Mouse (Mus musculus) neural tube, embryonic 13.5 days (tissue): ENCODE results near the gene Cass4. TPM values are rescaled to one million over a fixed set of nuclear protein-coding genes. Genes with fewer than 3 reads are reported as not detected.

Source experiments
- ATAC-seq: fragments of 200-750 bp; cut with Nextera tagmentation; 2 replicates; pipeline ENCODE4 v1.8.0; 2017; ENCODE audit warnings: low read depth, mild to moderate bottlenecking, moderate TSS enrichment, moderate library complexity
- H3K27ac ChIP-seq: fragments of 300-500 bp; sonication (generic); replicated peaks from 2 replicates; pipeline ENCODE4 v1.5.1; 2015; ENCODE audit warnings: moderate library complexity, mild to moderate bottlenecking, inconsistent platforms
- H3K27me3 ChIP-seq: fragments of 300-500 bp; sonication (generic); 2 replicates; pipeline ENCODE4 v1.6.1; 2015; ENCODE audit warnings: mild to moderate bottlenecking, inconsistent platforms
- H3K36me3 ChIP-seq: fragments of 300-500 bp; sonication (generic); 2 replicates; pipeline ENCODE4 v1.6.1; 2015; ENCODE audit warnings: mild to moderate bottlenecking, inconsistent platforms
- H3K4me1 ChIP-seq: fragments of 300-500 bp; sonication (generic); replicated peaks from 2 replicates; pipeline ENCODE4 v1.6.1; 2015; ENCODE audit warnings: inconsistent platforms
- H3K4me2 ChIP-seq: fragments of 300-500 bp; sonication (generic); 2 replicates; pipeline ENCODE4 v1.6.1; 2015; ENCODE audit warnings: inconsistent platforms, mild to moderate bottlenecking, moderate library complexity
- H3K4me3 ChIP-seq: fragments of 300-500 bp; sonication (generic); 2 replicates; pipeline ENCODE4 v1.5.1; 2015; ENCODE audit warnings: mild to moderate bottlenecking, inconsistent platforms
- H3K9ac ChIP-seq: fragments of 300-500 bp; sonication (generic); 2 replicates; pipeline ENCODE4 v1.6.1; 2015; ENCODE audit warnings: moderate library complexity, mild to moderate bottlenecking, inconsistent platforms
- H3K9me3 ChIP-seq: fragments of 300-500 bp; sonication (generic); 2 replicates; pipeline ENCODE4 v1.6.1; 2016; ENCODE audit warnings: inconsistent platforms
- WGBS: fragments of 180-500 bp; shearing (Covaris S2); methylation state at CpG from one replicate; pipeline ENCODE4 v1.1.7; 2015; 5-methylcytosine and 5-hydroxymethylcytosine counted together
- polyA plus RNA-seq: library from polyadenylated mRNA; unstranded; fragments of >200 nt; fragmentation: Nextera tagmentation; extraction: Ambion mirVana; gene quantifications from 2 replicates; pipeline ENCODE4 v1.2.1, GENCODE M21; 2015

Cass4 gene
- polyA plus RNA-seq, 1 experiment from 2014 or later = 0.46 TPM

- 58% methylated on average over 5 of the region's 5 CpGs for WGBS
- no peak overlapping the region for H3K9ac ChIP-seq
- H3K4me2 ChIP-seq = no peak overlapping the region
- H3K36me3 ChIP-seq = no peaks in the 10 kb centered on the region
- no peaks in the 10 kb centered on the region for H3K9me3 ChIP-seq
- H3K4me1 ChIP-seq = peaks cover 15% of the 10 kb centered on the region
- no peak for ATAC-seq
- H3K4me3 ChIP-seq = no peak overlapping the region
- H3K27ac ChIP-seq = no peak overlapping the region
- no peaks in the 10 kb centered on the region for H3K27me3 ChIP-seq
Observed at GRCm38 (mm10) chr2:172413894-172414293, 20.3 kb downstream of the Cass4 start.

GRCm38 (mm10) chr2:172416218-172416617 lies 22.6 kb downstream of the Cass4 start:
- Histone ChIP-seq H3K27me3 (no peaks in the 10 kb centered on the region), H3K9ac (no peak overlapping the region), H3K9me3 (no peaks in the 10 kb centered on the region), H3K36me3 (no peaks in the 10 kb centered on the region), H3K4me3 (no peak overlapping the region), H3K4me2 (no peak overlapping the region), H3K27ac (no peak overlapping the region), H3K4me1 (peaks cover 15% of the 10 kb centered on the region)
- 73% methylated on average over 12 of the region's 12 CpGs for WGBS
- no peak for ATAC-seq

GRCm38 (mm10) chr2:172416876-172417275 lies 23.3 kb downstream of the Cass4 start:
- H3K27me3 ChIP-seq = no peaks in the 10 kb centered on the region
- no peak overlapping the region for H3K4me3 ChIP-seq
- no peak overlapping the region for H3K4me2 ChIP-seq
- H3K9me3 ChIP-seq = no peaks in the 10 kb centered on the region
- 94% methylated on average over 5 of the region's 5 CpGs for WGBS
- peaks cover 15% of the 10 kb centered on the region for H3K4me1 ChIP-seq
- H3K27ac ChIP-seq = no peak overlapping the region
- H3K9ac ChIP-seq = no peak overlapping the region
- no peaks in the 10 kb centered on the region for H3K36me3 ChIP-seq
- ATAC-seq = no peak

- Histone ChIP-seq H3K4me2 (no peak overlapping the region), H3K9me3 (no peaks in the 10 kb centered on the region)
- ATAC-seq = no peak
Observed at GRCm38 (mm10) chr2:172418208-172418607, 24.6 kb downstream of the Cass4 start.

GRCm38 (mm10) chr2:172430609-172431008 lies 37.0 kb downstream of the Cass4 start:
- no peak overlapping the region for H3K27ac ChIP-seq
- ATAC-seq = no peak
- no peak overlapping the region for H3K4me3 ChIP-seq

More at GRCm38 (mm10) chr2:172418208-172418607, 24.6 kb downstream of the Cass4 start:
- H3K36me3 ChIP-seq = no peaks in the 10 kb centered on the region
- no peak overlapping the region for H3K9ac ChIP-seq
- no peak overlapping the region for H3K4me3 ChIP-seq
- 87% methylated on average over 5 of the region's 5 CpGs for WGBS
- no peak overlapping the region for H3K27ac ChIP-seq
- no peaks in the 10 kb centered on the region for H3K27me3 ChIP-seq
- peaks cover 7% of the 10 kb centered on the region; the same call in 1 of the 2 replicates for H3K4me1 ChIP-seq

GRCm38 (mm10) chr2:172433746-172434145 lies 40.2 kb downstream of the Cass4 start:
- WGBS = 57% methylated on average over 5 of the region's 5 CpGs
- ATAC-seq = no peak
- no peak overlapping the region for H3K9ac ChIP-seq
- H3K4me3 ChIP-seq = no peak overlapping the region
- H3K9me3 ChIP-seq = no peaks in the 10 kb centered on the region
- H3K36me3 ChIP-seq = no peaks in the 10 kb centered on the region
- H3K27me3 ChIP-seq = no peaks in the 10 kb centered on the region
- H3K4me2 ChIP-seq = no peak overlapping the region
- no peak overlapping the region for H3K27ac ChIP-seq
- no peaks in the 10 kb centered on the region for H3K4me1 ChIP-seq

More at GRCm38 (mm10) chr2:172430609-172431008, 37.0 kb downstream of the Cass4 start:
- Histone ChIP-seq H3K9me3 (no peaks in the 10 kb centered on the region), H3K9ac (no peak overlapping the region), H3K36me3 (no peaks in the 10 kb centered on the region), H3K27me3 (no peaks in the 10 kb centered on the region), H3K4me1 (no peaks in the 10 kb centered on the region), H3K4me2 (no peak overlapping the region)
- 77% methylated on average over 1 of the region's 1 CpGs for WGBS

- WGBS = 63% methylated on average over 16 of the region's 16 CpGs
- no peak overlapping the region for H3K9ac ChIP-seq
- no peak overlapping the region for H3K27ac ChIP-seq
- no peaks in the 10 kb centered on the region for H3K9me3 ChIP-seq
- ATAC-seq = no peak
- no peaks in the 10 kb centered on the region for H3K27me3 ChIP-seq
- H3K4me3 ChIP-seq = no peak overlapping the region
- H3K4me2 ChIP-seq = no peak overlapping the region
- no peaks in the 10 kb centered on the region for H3K36me3 ChIP-seq
- peaks cover 24% of the 10 kb centered on the region for H3K4me1 ChIP-seq
Observed at GRCm38 (mm10) chr2:172437371-172437952, 43.9 kb downstream of the Cass4 start.

- WGBS = 3% methylated on average over 35 of the region's 35 CpGs
- Histone ChIP-seq H3K27me3 (no peaks in the 10 kb centered on the region), H3K4me2 (peak within 1 kb of the TSS; percentile 86), H3K27ac (peak within 1 kb of the TSS; percentile 63; the same call in 1 of the 2 replicates), H3K36me3 (peaks cover 6% of the 10 kb centered on the region; the same call in 1 of the 2 replicates), H3K9ac (peak within 1 kb of the TSS; percentile 77), H3K9me3 (no peaks in the 10 kb centered on the region), H3K4me3 (peak within 1 kb of the TSS; percentile 84), H3K4me1 (peaks cover 24% of the 10 kb centered on the region)
- ATAC-seq = peak; percentile 98
Observed at GRCm38 (mm10) chr2:172439843-172440639, 46.4 kb downstream of the Cass4 start, which contains the start of gene Rtf2. Gene Rtf2 (plus strand): TSS chr2:172440556.

GRCm38 (mm10) chr2:172440640-172441005 lies 47.0 kb downstream of the Cass4 start:
- Histone ChIP-seq H3K4me2 (peak overlapping the region; percentile 86), H3K4me3 (peak overlapping the region; percentile 84), H3K9ac (peak overlapping the region; percentile 77), H3K9me3 (no peaks in the 10 kb centered on the region), H3K27ac (peak overlapping the region; percentile 46; the same call in 1 of the 2 replicates), H3K4me1 (peaks cover 24% of the 10 kb centered on the region), H3K27me3 (no peaks in the 10 kb centered on the region), H3K36me3 (peaks cover 12% of the 10 kb centered on the region)
- peak; percentile 80 for ATAC-seq
- 1% methylated on average over 21 of the region's 21 CpGs for WGBS

GRCm38 (mm10) chr2:172441176-172441575 lies 47.6 kb downstream of the Cass4 start:
- H3K4me1 ChIP-seq = peaks cover 24% of the 10 kb centered on the region
- H3K27me3 ChIP-seq = no peaks in the 10 kb centered on the region
- no peak overlapping the region for H3K27ac ChIP-seq
- ATAC-seq = no peak
- H3K4me2 ChIP-seq = peak overlapping the region; percentile 86
- peak overlapping the region; percentile 77 for H3K9ac ChIP-seq
- H3K4me3 ChIP-seq = peak overlapping the region; percentile 84
- WGBS = 37% methylated on average over 6 of the region's 6 CpGs
- no peaks in the 10 kb centered on the region for H3K9me3 ChIP-seq
- H3K36me3 ChIP-seq = peaks cover 18% of the 10 kb centered on the region

- no peaks in the 10 kb centered on the region for H3K9me3 ChIP-seq
- H3K9ac ChIP-seq = no peak overlapping the region
- no peak overlapping the region for H3K4me3 ChIP-seq
- H3K4me2 ChIP-seq = no peak overlapping the region
- ATAC-seq = no peak
- H3K27ac ChIP-seq = no peak overlapping the region
- H3K36me3 ChIP-seq = peaks cover 62% of the 10 kb centered on the region
- H3K4me1 ChIP-seq = peaks cover 15% of the 10 kb centered on the region
- no peaks in the 10 kb centered on the region for H3K27me3 ChIP-seq
- 87% methylated on average over 4 of the region's 4 CpGs for WGBS
Observed at GRCm38 (mm10) chr2:172445617-172446016, 52.0 kb downstream of the Cass4 start.

GRCm38 (mm10) chr2:172447317-172447716 lies 53.7 kb downstream of the Cass4 start:
- Histone ChIP-seq H3K27ac (no peak overlapping the region), H3K4me1 (no peaks in the 10 kb centered on the region), H3K4me2 (no peak overlapping the region), H3K9me3 (no peaks in the 10 kb centered on the region), H3K27me3 (no peaks in the 10 kb centered on the region), H3K4me3 (no peak overlapping the region), H3K36me3 (peaks cover 78% of the 10 kb centered on the region), H3K9ac (no peak overlapping the region)
- 94% methylated on average over 6 of the region's 6 CpGs for WGBS
- no peak for ATAC-seq
